Mouse (Mus musculus) hindbrain, embryonic 13.5 days (tissue): ENCODE measurements around the gene Ckap2. TPM values are rescaled to one million over a fixed set of nuclear protein-coding genes. Genes with fewer than 3 reads are reported as not detected.
A peak's percentile ranks its signal among the peaks of the same experiment; 100 is the strongest.
"Not testable (repeated sequence)": the region's sequence is repeated elsewhere in the genome, so short reads cannot be mapped to it uniquely, and the experiment has no call there.

Experiments used
- ATAC-seq: fragments of 200-750 bp; cut with Nextera tagmentation; 2 replicates; pipeline ENCODE4 v1.8.0; 2017; ENCODE audit warnings: moderate TSS enrichment; ENCODE audit not compliant: low FRiP score
- H3K27ac ChIP-seq: fragments of 300-500 bp; sonication (generic); 2 replicates; pipeline ENCODE4 v1.5.1; 2015; ENCODE audit warnings: inconsistent platforms, mild to moderate bottlenecking, moderate library complexity
- H3K27me3 ChIP-seq: fragments of 300-500 bp; sonication (generic); 2 replicates; pipeline ENCODE4 v1.6.1; 2015; ENCODE audit warnings: mild to moderate bottlenecking, inconsistent platforms
- H3K36me3 ChIP-seq: fragments of 300-500 bp; sonication (generic); 2 replicates; pipeline ENCODE4 v1.6.1; 2015; ENCODE audit warnings: mild to moderate bottlenecking, inconsistent platforms
- H3K4me1 ChIP-seq: fragments of 300-500 bp; sonication (generic); replicated peaks from 2 replicates; pipeline ENCODE4 v1.6.1; 2015; ENCODE audit warnings: inconsistent platforms
- H3K4me2 ChIP-seq: fragments of 300-500 bp; sonication (generic); 2 replicates; pipeline ENCODE4 v1.6.1; 2015; ENCODE audit warnings: inconsistent platforms, mild to moderate bottlenecking, moderate library complexity
- H3K4me3 ChIP-seq: fragments of 300-500 bp; sonication (generic); 2 replicates; pipeline ENCODE4 v1.5.1; 2015; ENCODE audit warnings: mild to moderate bottlenecking, inconsistent platforms
- H3K9ac ChIP-seq: fragments of 300-500 bp; sonication (generic); 2 replicates; pipeline ENCODE4 v1.6.1; 2015; ENCODE audit warnings: mild to moderate bottlenecking, inconsistent platforms
- H3K9me3 ChIP-seq: fragments of 300-500 bp; sonication (generic); 2 replicates; pipeline ENCODE4 v1.6.1; 2016; ENCODE audit warnings: inconsistent platforms
- WGBS: fragments of 180-500 bp; shearing (Covaris S2); methylation state at CpG from one replicate; pipeline ENCODE4 v1.1.7; 2015; 5-methylcytosine and 5-hydroxymethylcytosine counted together
- polyA plus RNA-seq: library from polyadenylated mRNA; unstranded; fragments of >200 nt; fragmentation: Nextera tagmentation; extraction: Ambion mirVana; gene quantifications from 2 replicates; pipeline ENCODE4 v1.2.1, GENCODE M21; 2015

Ckap2 gene
- polyA plus RNA-seq, 1 experiment from 2014 or later, result 16.9 TPM

DNA sequence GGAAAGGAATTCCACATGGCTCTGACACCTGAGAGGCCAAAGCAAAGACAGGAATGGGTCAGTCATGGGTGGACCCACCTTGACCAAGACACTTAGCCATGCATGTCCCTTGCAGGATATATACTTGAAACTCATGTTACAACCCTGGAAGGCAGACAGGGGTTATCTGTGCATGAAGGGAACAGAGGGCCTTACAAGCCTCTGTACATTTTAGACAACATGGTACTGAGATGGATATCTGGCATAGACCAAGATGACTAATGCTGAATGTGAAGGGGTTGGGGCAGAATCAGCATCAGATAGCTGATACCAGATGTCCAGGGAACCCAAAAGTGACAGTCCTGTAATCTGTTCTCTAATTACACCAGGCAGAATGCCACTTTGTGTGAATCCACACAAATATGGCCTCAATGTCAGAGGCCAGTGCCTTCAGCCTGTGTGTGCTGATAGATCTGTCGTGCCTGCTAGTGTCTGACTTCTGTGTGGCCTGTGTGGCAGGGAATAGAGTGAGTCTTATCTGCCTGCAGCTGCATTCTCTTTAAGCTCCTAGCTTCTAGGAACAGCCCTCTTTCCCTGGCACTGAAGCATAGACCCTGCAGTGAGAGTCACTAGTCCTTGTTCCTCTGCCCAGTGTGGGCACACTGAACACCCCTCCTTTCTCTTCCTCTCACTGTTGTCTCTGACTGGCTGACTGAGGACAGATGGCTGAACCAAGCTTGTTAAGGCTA is 41.7 kb downstream of the Ckap2 start:
- no peak overlapping the region for H3K4me3 ChIP-seq
- no peak overlapping the region for H3K4me2 ChIP-seq
- ATAC-seq, result no peak
- no peaks in the 10 kb centered on the region for H3K27me3 ChIP-seq
- 77% methylated on average over 1 of the region's 1 CpGs for WGBS
- no peaks in the 10 kb centered on the region for H3K9me3 ChIP-seq
- H3K27ac ChIP-seq, result no peak overlapping the region
- no peak overlapping the region for H3K9ac ChIP-seq
- no peaks in the 10 kb centered on the region for H3K4me1 ChIP-seq
- H3K36me3 ChIP-seq, result peaks cover 31% of the 10 kb centered on the region

GRCm38 (mm10) chr8:22142592-22142991 is 43.0 kb downstream of the Ckap2 start:
- no peaks in the 10 kb centered on the region for H3K27me3 ChIP-seq
- no peak for ATAC-seq
- H3K4me3 ChIP-seq, result no peak overlapping the region
- WGBS, result 79% methylated on average over 4 of the region's 4 CpGs
- H3K4me2 ChIP-seq, result no peak overlapping the region
- peaks cover 25% of the 10 kb centered on the region for H3K36me3 ChIP-seq
- H3K27ac ChIP-seq, result no peak overlapping the region
- H3K9ac ChIP-seq, result no peak overlapping the region
- H3K9me3 ChIP-seq, result no peaks in the 10 kb centered on the region
- no peaks in the 10 kb centered on the region for H3K4me1 ChIP-seq

DNA sequence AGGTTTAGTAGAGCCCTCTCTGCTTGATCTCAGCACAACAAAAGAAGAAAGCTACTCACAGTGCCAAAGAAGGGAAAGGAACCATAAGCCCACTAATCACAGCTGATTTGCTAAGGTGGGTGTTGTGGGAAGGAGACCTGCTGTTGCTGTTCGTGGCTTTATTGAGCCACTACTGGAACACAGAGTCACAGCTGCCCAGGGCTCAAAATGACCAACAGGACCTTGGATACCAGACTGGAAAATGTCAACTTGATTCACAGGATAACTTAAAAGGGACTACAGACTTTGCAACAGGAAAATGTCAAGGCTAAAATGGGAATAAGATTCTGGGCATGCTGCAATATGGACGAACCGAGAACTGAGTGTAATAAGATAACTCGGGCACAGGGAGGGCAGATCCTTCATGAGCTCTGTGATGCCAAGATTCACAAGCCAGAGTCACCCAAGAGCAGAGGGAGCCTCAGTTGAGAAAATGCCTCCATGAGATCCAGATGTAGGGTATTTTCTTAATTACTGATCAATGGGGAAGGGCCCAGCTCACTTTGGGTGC is 43.7 kb downstream of the Ckap2 start:
- no peak for ATAC-seq
- Histone ChIP-seq H3K4me2 (no peak overlapping the region), H3K4me3 (no peak overlapping the region), H3K27me3 (no peaks in the 10 kb centered on the region), H3K9ac (no peak overlapping the region), H3K9me3 (no peaks in the 10 kb centered on the region), H3K36me3 (peaks cover 25% of the 10 kb centered on the region), H3K27ac (no peak overlapping the region), H3K4me1 (no peaks in the 10 kb centered on the region)
- WGBS, result 90% methylated on average over 4 of the region's 4 CpGs

GRCm38 (mm10) chr8:22136462-22136861 is 49.2 kb downstream of the Ckap2 start:
- H3K27ac ChIP-seq, H3K9me3 ChIP-seq, H3K4me1 ChIP-seq, H3K4me2 ChIP-seq, H3K9ac ChIP-seq, ATAC-seq, H3K4me3 ChIP-seq, H3K27me3 ChIP-seq: not testable (repeated sequence)
- WGBS, result 91% methylated on average over 9 of the region's 9 CpGs
- H3K36me3 ChIP-seq, result peaks cover 17% of the 10 kb centered on the region

DNA sequence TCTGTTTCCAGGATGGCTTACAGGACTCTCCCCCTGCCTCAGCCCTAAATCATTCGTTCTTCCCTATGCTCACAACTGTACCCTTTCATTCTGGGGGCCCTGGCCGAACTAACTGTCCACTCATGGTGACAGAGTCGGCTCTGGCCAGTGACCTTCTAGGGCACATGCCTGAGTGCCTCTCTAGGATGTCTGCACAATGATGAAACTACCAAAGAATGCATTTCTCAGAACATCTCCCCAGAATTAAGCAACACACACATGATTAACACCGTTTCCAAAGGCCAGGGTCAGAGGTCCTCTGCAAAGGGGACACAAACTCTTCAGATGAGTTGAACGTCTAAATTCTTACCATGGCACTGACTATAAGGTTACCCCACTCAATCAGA is 50.9 kb downstream of the Ckap2 start:
- 0 out of 2 replicates have a peak, but pooled peaks have one; percentile 10 for ATAC-seq
- no peaks in the 10 kb centered on the region for H3K4me1 ChIP-seq
- no peak overlapping the region for H3K4me3 ChIP-seq
- no peak overlapping the region for H3K4me2 ChIP-seq
- H3K27ac ChIP-seq, result no peak overlapping the region
- no peaks in the 10 kb centered on the region for H3K27me3 ChIP-seq
- no peaks in the 10 kb centered on the region for H3K9me3 ChIP-seq
- H3K9ac ChIP-seq, result no peak overlapping the region
- WGBS, result 86% methylated on average over 5 of the region's 5 CpGs
- H3K36me3 ChIP-seq, result peaks cover 17% of the 10 kb centered on the region

- no peaks in the 10 kb centered on the region for H3K27me3 ChIP-seq
- H3K4me3 ChIP-seq, result no peak overlapping the region
- WGBS, result 92% methylated on average over 7 of the region's 7 CpGs
- 0 out of 2 replicates have a peak, but pooled peaks have one; percentile 43 for ATAC-seq
- peaks cover 19% of the 10 kb centered on the region for H3K36me3 ChIP-seq
- no peaks in the 10 kb centered on the region for H3K4me1 ChIP-seq
- no peak overlapping the region for H3K9ac ChIP-seq
- no peak overlapping the region for H3K4me2 ChIP-seq
- no peaks in the 10 kb centered on the region for H3K9me3 ChIP-seq
- no peak overlapping the region for H3K27ac ChIP-seq
These were observed 51.4 kb downstream of the Ckap2 start for GRCm38 (mm10) chr8:22134078-22134749.

GRCm38 (mm10) chr8:22132062-22132461 is 53.6 kb downstream of the Ckap2 start:
- no peaks in the 10 kb centered on the region for H3K9me3 ChIP-seq
- no peaks in the 10 kb centered on the region for H3K4me1 ChIP-seq
- ATAC-seq, result no peak
- no peaks in the 10 kb centered on the region for H3K27me3 ChIP-seq
- no peak overlapping the region for H3K4me2 ChIP-seq
- peaks cover 40% of the 10 kb centered on the region for H3K36me3 ChIP-seq
- no peak overlapping the region for H3K4me3 ChIP-seq
- no peak overlapping the region for H3K27ac ChIP-seq
- 90% methylated on average over 12 of the region's 12 CpGs for WGBS
- no peak overlapping the region for H3K9ac ChIP-seq

DNA sequence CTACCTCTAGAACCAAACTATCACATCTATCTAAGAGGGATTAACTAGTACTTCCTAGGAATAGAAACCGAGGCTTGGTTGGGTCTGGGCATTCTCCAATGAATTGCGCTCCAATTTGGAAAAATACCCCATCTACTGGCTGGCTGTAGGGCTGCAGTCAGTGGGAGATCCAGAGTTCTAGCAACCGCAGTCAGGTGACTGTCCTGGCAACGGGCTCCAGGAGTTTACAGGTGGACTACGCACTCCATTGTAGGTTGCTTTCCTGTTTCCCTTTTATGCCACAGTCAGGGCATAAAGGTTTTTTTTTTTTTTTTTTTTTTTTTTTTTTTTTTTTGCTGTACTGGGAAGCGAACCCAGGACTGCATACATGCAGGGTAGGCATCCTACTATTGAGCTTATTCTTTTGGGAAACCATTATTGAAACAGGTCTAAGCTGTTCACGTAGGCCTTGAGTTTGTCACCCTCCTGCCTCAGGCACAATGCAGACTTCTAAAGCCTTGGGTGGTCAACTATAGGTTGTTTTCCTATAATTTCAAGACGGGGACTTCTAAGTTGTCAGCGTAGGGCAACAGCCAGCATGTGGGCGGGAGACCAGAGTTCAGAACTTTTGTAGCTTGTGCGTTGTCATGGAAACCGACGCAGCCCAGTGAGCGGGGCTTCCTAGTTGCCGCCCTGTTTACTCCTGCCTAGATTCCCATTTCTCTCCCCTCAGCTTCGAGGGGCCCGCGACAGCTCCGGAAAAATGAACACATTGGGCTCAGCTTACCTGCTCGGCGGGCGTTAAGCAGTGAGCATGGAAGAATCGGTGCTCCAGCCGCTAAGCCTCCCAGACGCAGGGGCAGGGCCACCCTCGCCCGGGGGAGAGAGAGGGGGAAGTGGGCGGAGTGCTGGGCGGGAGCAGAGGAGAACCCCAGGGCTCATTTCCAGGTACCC is 61.1 kb downstream of the Ckap2 start, which contains the start of gene Nek5:
TSS of gene Nek5 (minus strand) at position 834 of the 933 bp plus-strand sequence.
- no peak within 1 kb of the TSS for H3K27ac ChIP-seq
- H3K27me3 ChIP-seq, result no peaks in the 10 kb centered on the region; the same call in 1 of the 2 replicates
- H3K4me1 ChIP-seq, result peaks cover 7% of the 10 kb centered on the region
- WGBS, result 2% methylated on average over 29 of the region's 29 CpGs
- H3K4me2 ChIP-seq, result peak within 1 kb of the TSS; percentile 59
- H3K9ac ChIP-seq, result peak within 1 kb of the TSS; percentile 60; the same call in 1 of the 2 replicates
- peaks cover 28% of the 10 kb centered on the region for H3K36me3 ChIP-seq
- H3K4me3 ChIP-seq, result peak within 1 kb of the TSS; percentile 37
- H3K9me3 ChIP-seq, result no peaks in the 10 kb centered on the region
- peak; percentile 71 for ATAC-seq

Other genes with a start within 250 kb of the Ckap2 start
- not detected in 2 replicates for gene Defb35, start 247.5 kb downstream of the Ckap2 start, polyA plus RNA-seq
- gene Defb13, start 239.1 kb downstream of the Ckap2 start, polyA plus RNA-seq, result not detected in 2 replicates
- not detected in 2 replicates for gene Fam90a1a, start 227.1 kb downstream of the Ckap2 start, polyA plus RNA-seq
- gene Ccdc70, start 216.0 kb downstream of the Ckap2 start, polyA plus RNA-seq, result not detected in 2 replicates
- 1.6 and 1.7 TPM in 2 replicates for gene Atp7b, start 125.5 kb downstream of the Ckap2 start, polyA plus RNA-seq
- gene Alg11, start 125.1 kb downstream of the Ckap2 start, polyA plus RNA-seq, result 33.8 and 37.2 TPM in 2 replicates
- gene Nek5, start 60.8 kb downstream of the Ckap2 start, polyA plus RNA-seq, result 0.56 and 1.3 TPM in 2 replicates
- gene Nek3, start 19.4 kb downstream of the Ckap2 start, polyA plus RNA-seq, result 9.5 and 10.4 TPM in 2 replicates
- 42.1 and 42.3 TPM in 2 replicates for gene Vps36, start 7.0 kb upstream of the Ckap2 start, polyA plus RNA-seq
- 8.3 and 8.5 TPM in 2 replicates for gene Thsd1, start 41.5 kb upstream of the Ckap2 start, polyA plus RNA-seq
- gene Tpte, start 97.6 kb upstream of the Ckap2 start, polyA plus RNA-seq, result not detected in 2 replicates
- gene Slc25a15, start 212.8 kb upstream of the Ckap2 start, polyA plus RNA-seq, result 8.8 TPM in 2 replicates
- 33.8 and 34.2 TPM in 2 replicates for gene Mrps31, start 225.5 kb upstream of the Ckap2 start, polyA plus RNA-seq